In the genomic region with DNA sequence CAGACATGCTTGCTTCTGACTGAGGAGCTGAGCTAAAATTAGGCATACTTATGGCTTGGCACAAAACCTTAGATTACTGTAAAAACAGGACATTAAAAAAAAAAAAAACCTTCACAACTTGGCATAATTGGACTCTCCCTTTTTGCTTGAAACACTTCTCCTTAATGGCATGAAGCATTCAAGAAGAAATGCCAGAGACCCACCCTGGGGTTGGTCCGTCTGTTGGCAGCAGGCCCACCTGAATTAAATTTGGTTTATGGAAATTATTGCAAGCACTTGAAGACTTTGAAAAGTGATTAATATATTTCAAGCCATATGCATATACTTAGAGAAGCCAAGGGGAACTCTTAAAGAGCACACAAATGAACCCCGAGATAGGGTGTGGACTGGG, we compare ENCODE assay signal across 16 mouse cellular contexts.
DNase-seq lines count a peak whose midpoint lies in the region; ATAC-seq lines count a peak whose summit lies in the region.
"Had no signal": no experiment of that assay in that cellular context is flagged by ENCODE, and none has a peak within 500 bp of the region (broad histone marks: within the 10 kb centered on the region; RNA-seq: fewer than 3 reads in every experiment).

No protein-coding gene starts in this region.

- no peaks in the 10 kb centered on the region for H3K27me3 ChIP-seq in midbrain, embryonic 11.5 days (ENCODE audit: control insufficient read depth, insufficient read depth, low read length)
- no peaks in the 10 kb centered on the region for H3K27me3 ChIP-seq in midbrain, embryonic 10.5 days (ENCODE audit: low read depth, poor library complexity, severe bottlenecking)
- no peaks in the 10 kb centered on the region for H3K27me3 ChIP-seq in midbrain, embryonic 13.5 days

- no peaks in the 10 kb centered on the region for H3K4me1 ChIP-seq in midbrain, embryonic 11.5 days (ENCODE audit: control insufficient read depth, insufficient read depth, low read length)
- no peaks in the 10 kb centered on the region for H3K4me1 ChIP-seq in midbrain, embryonic 10.5 days
- peaks cover 8% of the 10 kb centered on the region for H3K4me1 ChIP-seq in midbrain, embryonic 13.5 days (replicated peaks)

- no peaks in the 10 kb centered on the region for H3K9me3 ChIP-seq in midbrain, embryonic 11.5 days (ENCODE audit: control insufficient read depth, low read length)
- H3K9me3 ChIP-seq in midbrain, embryonic 10.5 days (replicated peaks), result no peaks in the 10 kb centered on the region
- H3K9me3 ChIP-seq in midbrain, embryonic 13.5 days, result no peaks in the 10 kb centered on the region

- no peak overlapping the region for H3K4me3 ChIP-seq in midbrain, embryonic 11.5 days (ENCODE audit: low read depth, low read length)
- H3K4me3 ChIP-seq in midbrain, embryonic 10.5 days, result no peak overlapping the region
- H3K4me3 ChIP-seq in midbrain, embryonic 13.5 days (replicated peaks), result no peak overlapping the region

- peak; percentile 5 for DNase-seq in heart, adult 11 months
- no peak for DNase-seq in heart, adult 18-20 months
- DNase-seq in midbrain, embryonic 11.5 days (ENCODE audit: low spot score, missing footprints), result peak; percentile 35
- no peak for DNase-seq in midbrain, embryonic 10.5 days (ENCODE audit: low spot score)
- no peak for DNase-seq in thymus, postnatal 10 days (ENCODE audit: low spot score in 2 of 2)
- no peak for DNase-seq in kidney, postnatal 10 days
- DNase-seq: adrenal gland, postnatal 25 days; cerebellum, adult 9-10 months; embryo, embryonic 11 days; gastrocnemius, postnatal 14 days; kidney, adult 8-10 months; kidney, postnatal 36 days; liver; liver, postnatal 0 days; thymus, adult 18-20 months had no signal

- H3K36me3 ChIP-seq in midbrain, embryonic 11.5 days (ENCODE audit: control insufficient read depth, insufficient read depth, low read length), result no peaks in the 10 kb centered on the region
- no peaks in the 10 kb centered on the region for H3K36me3 ChIP-seq in midbrain, embryonic 10.5 days
- H3K36me3 ChIP-seq in midbrain, embryonic 13.5 days, result no peaks in the 10 kb centered on the region

- H3K9ac ChIP-seq in midbrain, embryonic 11.5 days (ENCODE audit: low read length), result no peak overlapping the region
- H3K9ac ChIP-seq in midbrain, embryonic 13.5 days (replicated peaks), result no peak overlapping the region
- H3K9ac ChIP-seq: liver, postnatal 0 days had no signal

- no peak overlapping the region for H3K4me2 ChIP-seq in midbrain, embryonic 11.5 days
- peak overlapping the region; percentile 31 for H3K4me2 ChIP-seq in midbrain, embryonic 13.5 days (replicated peaks)

- WGBS in midbrain, embryonic 11.5 days, result 88% methylated on average over 2 of the region's 2 CpGs
- 92% methylated on average over 2 of the region's 2 CpGs for WGBS in midbrain, embryonic 10.5 days
- 82% methylated on average over 2 of the region's 2 CpGs for WGBS in midbrain, embryonic 13.5 days

- no peak overlapping the region for H3K27ac ChIP-seq in midbrain, embryonic 11.5 days (ENCODE audit: low read depth, low read length)
- H3K27ac ChIP-seq in midbrain, embryonic 10.5 days (replicated peaks), result no peak overlapping the region
- no peak overlapping the region for H3K27ac ChIP-seq in midbrain, embryonic 13.5 days

- ATAC-seq in midbrain, embryonic 11.5 days (ENCODE audit: low FRiP score), result no peak
- 0 out of 2 replicates have a peak, but pooled peaks have one; percentile 14 for ATAC-seq in midbrain, embryonic 13.5 days
- ATAC-seq: liver, postnatal 0 days had no signal

Comparison
In these comparisons a context has a peak if more than half of its experiments do, and no peak if none do; other contexts are left out.
1. DNase-seq: peak in heart, adult 11 months (single experiment) and midbrain, embryonic 11.5 days (single experiment); none in heart, adult 18-20 months (0 of 2), midbrain, embryonic 10.5 days (single experiment), thymus, postnatal 10 days (0 of 2) and kidney, postnatal 10 days (single experiment).